Comparison of ENCODE assay signal across 8 mouse cellular contexts in genomic region chr9:114688252-114688952, GRCm38 (mm10). TPM values are rescaled to one million over a fixed set of nuclear protein-coding genes. Genes with fewer than 3 reads are reported as not detected.
DNase-seq lines count a peak whose midpoint lies in the region; ATAC-seq and TF ChIP-seq lines count a peak whose summit lies in the region.

TSS of gene Dync1li1 (plus strand) at chr9:114688790.

- peak within 1 kb of the TSS; percentile 81 for H3K4me2 ChIP-seq in forebrain, embryonic 16.5 days (ENCODE audit: low read length)
- peak within 1 kb of the TSS; percentile 92 for H3K4me2 ChIP-seq in lung, embryonic 14.5 days

- H3K9ac ChIP-seq in forebrain, embryonic 16.5 days (replicated peaks; ENCODE audit: low read depth, low read length), result peak within 1 kb of the TSS; percentile 96
- H3K9ac ChIP-seq in lung, embryonic 14.5 days, result peak within 1 kb of the TSS; percentile 88

- no peaks in the 10 kb centered on the region for H3K9me3 ChIP-seq in G1E (replicated peaks)
- no peaks in the 10 kb centered on the region for H3K9me3 ChIP-seq in forebrain, embryonic 16.5 days (ENCODE audit: control insufficient read depth, low read length)
- H3K9me3 ChIP-seq in lung, embryonic 14.5 days (ENCODE audit: low read depth, low read length), result no peaks in the 10 kb centered on the region

- H3K36me3 ChIP-seq in G1E (replicated peaks), result peaks cover 27% of the 10 kb centered on the region
- H3K36me3 ChIP-seq in forebrain, embryonic 16.5 days (ENCODE audit: control insufficient read depth, insufficient read depth), result peaks cover 10% of the 10 kb centered on the region
- peaks cover 14% of the 10 kb centered on the region for H3K36me3 ChIP-seq in lung, embryonic 14.5 days (ENCODE audit: insufficient read depth)
- no peaks in the 10 kb centered on the region for H3K36me3 ChIP-seq in thymus, adult 2 months (ENCODE audit: control insufficient read depth, insufficient read depth, low read length)

- intact Hi-C loops in heart, postnatal 36 days (cut with DNase I), result loop anchor here (1.0 to 2.0 kb wide), 2 partner anchors 42 to 48 kb away; partner anchors contain the start of gene Cnot10

- TF ChIP-seq CTCF in G1E (IDR thresholded peaks at IDR 0.05; ENCODE audit: low read depth, low read length), result no peak
- no peak for TF ChIP-seq CTCF in layer of hippocampus, adult 2 months (conservative IDR thresholded peaks at IDR 0.05)
- TF ChIP-seq CTCF in lung, embryonic 14.5 days (IDR thresholded peaks at IDR 0.05; ENCODE audit: low read depth), result no peak
- TF ChIP-seq CTCF in olfactory bulb, adult 2 months (IDR thresholded peaks at IDR 0.05; ENCODE audit: insufficient read depth, low read depth, low read length), result no peak
- 0 out of 2 replicates have a peak, but pooled peaks have one; percentile 7 for TF ChIP-seq CTCF in thymus, adult 2 months (IDR thresholded peaks at IDR 0.05; ENCODE audit: borderline replicate concordance, control insufficient read depth, extremely low read depth, insufficient read depth, low read length, poor library complexity)

- WGBS in forebrain, embryonic 16.5 days, result under 1% methylated on average over 57 of the region's 57 CpGs
- under 1% methylated on average over 52 of the region's 57 CpGs for WGBS in lung, embryonic 14.5 days
- WGBS in olfactory bulb, adult 2 months, result under 1% methylated on average over 57 of the region's 57 CpGs
- under 1% methylated on average over 57 of the region's 57 CpGs for WGBS in thymus, adult 2 months

- DNase-seq in G1E (ENCODE audit: low spot score), result peak; percentile 94
- peak; percentile 98 to 100 for DNase-seq in cerebellum, adult 18-20 months
- peak; percentile 98 for DNase-seq in heart, postnatal 36 days
- peak; percentile 96 to 97 for DNase-seq in layer of hippocampus, adult 2 months (ENCODE audit: low spot score in 2 of 2)
- peak; percentile 98 for DNase-seq in lung, embryonic 14.5 days
- DNase-seq in thymus, adult 2 months, result peak; percentile 97

- peak; percentile 84 for TF ChIP-seq POLR2A in olfactory bulb, adult 2 months (IDR thresholded peaks at IDR 0.05; ENCODE audit: insufficient read depth, low read depth, low read length)
- peak; percentile 68; the same call in 1 of the 2 replicates for TF ChIP-seq POLR2A in thymus, adult 2 months (IDR thresholded peaks at IDR 0.05; ENCODE audit: control insufficient read depth, extremely low read depth, insufficient read depth, low read length, poor library complexity)

- peaks cover 25% of the 10 kb centered on the region for H3K4me1 ChIP-seq in G1E (ENCODE audit: insufficient read depth, low read depth, low read length)
- peaks cover 22% of the 10 kb centered on the region for H3K4me1 ChIP-seq in forebrain, embryonic 16.5 days (replicated peaks; ENCODE audit: control insufficient read depth, insufficient read depth, low read length)
- peaks cover 13% of the 10 kb centered on the region; the same call in 1 of the 2 replicates for H3K4me1 ChIP-seq in lung, embryonic 14.5 days (ENCODE audit: insufficient read depth)
- H3K4me1 ChIP-seq in olfactory bulb, adult 2 months (ENCODE audit: control insufficient read depth, insufficient read depth, low read length), result peaks cover 5% of the 10 kb centered on the region; the same call in 1 of the 2 replicates
- H3K4me1 ChIP-seq in thymus, adult 2 months (replicated peaks; ENCODE audit: control insufficient read depth, insufficient read depth, low read length), result peaks cover 15% of the 10 kb centered on the region

- H3K4me3 ChIP-seq in G1E (ENCODE audit: low read depth, low read length), result peak within 1 kb of the TSS; percentile 98
- H3K4me3 ChIP-seq in forebrain, embryonic 16.5 days (replicated peaks; ENCODE audit: low read length), result peak within 1 kb of the TSS; percentile 86
- H3K4me3 ChIP-seq in layer of hippocampus, adult 2 months, result peak within 1 kb of the TSS; percentile 98
- peak within 1 kb of the TSS; percentile 93 for H3K4me3 ChIP-seq in lung, embryonic 14.5 days (ENCODE audit: low read depth, low read length)
- H3K4me3 ChIP-seq in olfactory bulb, adult 2 months (ENCODE audit: insufficient read depth, low read depth, low read length), result peak within 1 kb of the TSS; percentile 99
- peak within 1 kb of the TSS; percentile 70 for H3K4me3 ChIP-seq in thymus, adult 2 months (ENCODE audit: control insufficient read depth, insufficient read depth, low read length)

- H3K27ac ChIP-seq in forebrain, embryonic 16.5 days (ENCODE audit: low read length), result peak within 1 kb of the TSS; percentile 91
- H3K27ac ChIP-seq in layer of hippocampus, adult 2 months, result peak within 1 kb of the TSS; percentile 97
- H3K27ac ChIP-seq in lung, embryonic 14.5 days (ENCODE audit: low read depth), result peak within 1 kb of the TSS; percentile 88
- peak within 1 kb of the TSS; percentile 85 for H3K27ac ChIP-seq in olfactory bulb, adult 2 months (ENCODE audit: insufficient read depth, low read depth, low read length)
- H3K27ac ChIP-seq in thymus, adult 2 months (ENCODE audit: control insufficient read depth, insufficient read depth, low read length), result no peak within 1 kb of the TSS

- peak; percentile 55 for ATAC-seq in G1E (ENCODE audit: extremely low read depth, insufficient number of reproducible peaks, low FRiP score, poor library complexity, severe bottlenecking)
- peak; percentile 96 for ATAC-seq in forebrain, embryonic 16.5 days
- peak; percentile 98 for ATAC-seq in lung, embryonic 14.5 days (ENCODE audit: insufficient read depth)

- H3K27me3 ChIP-seq in G1E (ENCODE audit: insufficient read depth, low read length), result no peaks in the 10 kb centered on the region
- no peaks in the 10 kb centered on the region for H3K27me3 ChIP-seq in forebrain, embryonic 16.5 days (replicated peaks; ENCODE audit: control insufficient read depth, insufficient read depth, low read length)
- no peaks in the 10 kb centered on the region for H3K27me3 ChIP-seq in lung, embryonic 14.5 days (ENCODE audit: insufficient read depth, low read length)
- H3K27me3 ChIP-seq in thymus, adult 2 months (ENCODE audit: control insufficient read depth, insufficient read depth, low read length), result no peaks in the 10 kb centered on the region

RNA-seq across cellular contexts. Expression of gene Dync1li1, which starts in this region (rescaled TPM):
- total RNA-seq in G1E (2014; fragmentation: Nextera tagmentation) (30.0 and 34.8 TPM in 2 replicates), G1E (2017) (52.6 and 57.2 TPM in 2 replicates)
- polyA plus RNA-seq in G1E (2012), result 19.6 and 21.2 TPM in 2 replicates
- 92.9 and 110 TPM in 2 replicates for polyA plus RNA-seq in forebrain, embryonic 16.5 days (2015; fragmentation: Nextera tagmentation; extraction: Ambion mirVana)
- 10 to 100 TPM; 69.9 to 88.1 TPM for total RNA-seq in heart, postnatal 36 days (2021)
- 10 to 100 TPM; 96.5 to 97.1 TPM for total RNA-seq in layer of hippocampus, adult 2 months (2021)
- 49.9 and 51.1 TPM in 2 replicates for polyA plus RNA-seq in lung, embryonic 14.5 days (2014; fragmentation: Nextera tagmentation; extraction: Ambion mirVana)
- not detected in 2 replicates for polyA plus RNA-seq in olfactory bulb, adult 2 months (2012; ENCODE audit: insufficient read depth, insufficient read length, low replicate concordance, missing spikeins)
- polyA plus RNA-seq in thymus, adult 2 months (2012; rRNA removed), result 20.8 and 23.5 TPM in 2 replicates

Comparison
In these comparisons a context has a peak if more than half of its experiments do, and no peak if none do; other contexts are left out.
1. RNA of gene Dync1li1 (polyA plus RNA-seq): 92.9 to 110 TPM in forebrain, embryonic 16.5 days, 49.9 to 51.1 TPM in lung, embryonic 14.5 days, 19.6 to 21.2 TPM in G1E and 20.8 to 23.5 TPM in thymus, adult 2 months; not detected in olfactory bulb, adult 2 months; every median in the first group is over 10 times any median in the second.
2. Peak in every context shown above with its lines, with median percentiles within 50 percentile points of each other: ATAC-seq, DNase-seq and H3K4me3 ChIP-seq.